8 mouse cellular contexts compared by ENCODE assay signal in genomic region chr9:110533645-110534044, GRCm38 (mm10). TPM values are rescaled to one million over a fixed set of nuclear protein-coding genes. Genes with fewer than 3 reads are reported as not detected.
A peak's percentile ranks its signal among the peaks of the same experiment; 100 is the strongest.
DNase-seq lines count a peak whose midpoint lies in the region; ATAC-seq and TF ChIP-seq lines count a peak whose summit lies in the region.

No protein-coding gene starts in this region.

- H3K4me2 ChIP-seq in liver, embryonic 13.5 days: peak overlapping the region; percentile 89

- H3K36me3 ChIP-seq in liver, embryonic 13.5 days: no peaks in the 10 kb centered on the region

- TF ChIP-seq CTCF in gastrocnemius, adult 2 months (IDR thresholded peaks at IDR 0.05): no peak

- no peak for ATAC-seq in liver, embryonic 13.5 days (ENCODE audit: low read depth)

- peak overlapping the region; percentile 100 for H3K9ac ChIP-seq in liver, embryonic 13.5 days

- peak overlapping the region; percentile 100 for H3K27ac ChIP-seq in gastrocnemius, adult 2 months
- peak overlapping the region; percentile 99; the same call in 1 of the 2 replicates for H3K27ac ChIP-seq in liver, embryonic 13.5 days

- 23% methylated on average over 5 of the region's 5 CpGs for WGBS in liver, embryonic 13.5 days (ENCODE audit: insufficient replicate concordance)

- DNase-seq in gastrocnemius, adult 2 months: no peak
- no peak for DNase-seq in gastrocnemius, postnatal 4 days (ENCODE audit: low spot score in 2 of 2)
- DNase-seq in 416B (ENCODE audit: low read depth): peak; percentile 27
- peak; percentile 2 for DNase-seq in fibroblast of lung, adult 2 months (ENCODE audit: low read depth)
- DNase-seq in liver, embryonic 13.5 days: no peak
- DNase-seq in c-Kit-positive CD71-positive TER-119-positive erythroid progenitor cells, embryonic 14.5 days (ENCODE audit: low spot score): no peak
- DNase-seq in urinary bladder, postnatal 25 days (ENCODE audit: low spot score): no peak
- no peak for DNase-seq in cerebellum, adult 18-20 months

- no peaks in the 10 kb centered on the region for H3K9me3 ChIP-seq in liver, embryonic 13.5 days (replicated peaks)

- no peaks in the 10 kb centered on the region for H3K27me3 ChIP-seq in liver, embryonic 13.5 days

- H3K4me3 ChIP-seq in gastrocnemius, adult 2 months: peak overlapping the region; percentile 93
- H3K4me3 ChIP-seq in liver, embryonic 13.5 days (replicated peaks): peak overlapping the region; percentile 97

- intact Hi-C loops in gastrocnemius, adult 2 months (cut with DNase I): loop anchor here (2.0 kb wide), 1 partner anchor 57 kb away; the partner anchor contains the start of genes Kif9 and Klhl18

- H3K4me1 ChIP-seq in liver, embryonic 13.5 days (replicated peaks): peaks cover 77% of the 10 kb centered on the region

RNA-seq across cellular contexts. Expression of gene Setd2, which starts 1.2 kb away (rescaled TPM):
- 10 to 100 TPM; 32.9 to 35.4 TPM for total RNA-seq in gastrocnemius, adult 2 months (2021)
- 10 to 100 TPM; 61.7 to 62.3 TPM for total RNA-seq in gastrocnemius, postnatal 4 days (2021)
- 11.4 and 13.4 TPM in 2 replicates for polyA plus RNA-seq in liver, embryonic 13.5 days (2015; fragmentation: Nextera tagmentation; extraction: Ambion mirVana)

RNA-seq across cellular contexts. Expression of gene Kif9, which starts 56.9 kb away (rescaled TPM):
- total RNA-seq in gastrocnemius, adult 2 months (2021): under 1 TPM in 1 of 2 experiments, not detected in 1; 0.08 TPM
- total RNA-seq in gastrocnemius, postnatal 4 days (2021): under 1 TPM; 0.29 to 0.52 TPM
- 0.23 and 0.27 TPM in 2 replicates for polyA plus RNA-seq in liver, embryonic 13.5 days (2015; fragmentation: Nextera tagmentation; extraction: Ambion mirVana)

RNA-seq across cellular contexts. Expression of gene Klhl18, which starts 57.2 kb away (rescaled TPM):
- total RNA-seq in gastrocnemius, adult 2 months (2021): 1 to 10 TPM; 7.2 to 8.6 TPM
- 10 to 100 TPM; 11.7 to 12.6 TPM for total RNA-seq in gastrocnemius, postnatal 4 days (2021)
- polyA plus RNA-seq in liver, embryonic 13.5 days (2015; fragmentation: Nextera tagmentation; extraction: Ambion mirVana): 1.9 and 2.7 TPM in 2 replicates

Comparison
In these comparisons a context has a peak if more than half of its experiments do, and no peak if none do; other contexts are left out.
1. DNase-seq: peak in 416B (single experiment) and fibroblast of lung, adult 2 months (single experiment); none in gastrocnemius, adult 2 months (single experiment), gastrocnemius, postnatal 4 days (0 of 2), liver, embryonic 13.5 days (single experiment), c-Kit-positive CD71-positive TER-119-positive erythroid progenitor cells, embryonic 14.5 days (single experiment), urinary bladder, postnatal 25 days (single experiment) and cerebellum, adult 18-20 months (0 of 2).